Mouse (Mus musculus): Measurements from ENCODE around the gene Paxbp1.

- TF ChIP-seq GATA1 (IDR thresholded peaks at IDR 0.05; ENCODE audit: low read length) (no peak), TAL1 (IDR thresholded peaks at IDR 0.05; ENCODE audit: low read length) (no peak)
These were observed 40.2 kb upstream of the Paxbp1 start for GRCm38 (mm10) chr16:91084307-91085238.
